Mouse (Mus musculus) WW6 (cell line): ENCODE results near the gene Nsg2.

ENCODE experiments used
- DNase-seq: peaks from one replicate; pipeline ENCODE4 v3.0.0-alpha.2; 2013; ENCODE audit warnings: low read depth, low spot score

Gene Nsg2

GRCm38 (mm10) chr11:32011867-32012603 is 11.8 kb downstream of the Nsg2 start:
- no peak for DNase-seq

- DNase-seq: no peak
These were observed 12.8 kb downstream of the Nsg2 start for GRCm38 (mm10) chr11:32013014-32013427.

DNA sequence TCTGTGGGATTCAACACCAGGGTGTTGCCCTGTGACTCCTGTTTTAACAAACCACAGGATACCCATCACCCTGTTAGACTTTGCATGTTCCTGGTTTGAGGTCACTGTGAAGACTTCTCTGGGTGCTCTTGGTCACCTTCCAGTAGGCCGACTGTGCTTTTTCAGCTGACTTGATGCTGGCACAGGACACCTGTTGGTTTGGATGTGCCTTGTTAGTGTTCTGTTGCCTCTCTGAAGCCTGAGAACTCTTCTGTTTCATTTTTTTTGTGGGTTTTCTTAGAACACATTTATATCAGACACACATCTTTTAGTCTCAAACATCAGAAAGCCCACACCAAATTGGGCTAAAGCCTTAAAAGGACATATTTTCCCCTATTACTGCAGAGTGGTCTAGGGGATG is 13.3 kb downstream of the Nsg2 start:
- no peak for DNase-seq

- DNase-seq: no peak
These were observed 17.9 kb downstream of the Nsg2 start for GRCm38 (mm10) chr11:32018201-32018600.

DNA sequence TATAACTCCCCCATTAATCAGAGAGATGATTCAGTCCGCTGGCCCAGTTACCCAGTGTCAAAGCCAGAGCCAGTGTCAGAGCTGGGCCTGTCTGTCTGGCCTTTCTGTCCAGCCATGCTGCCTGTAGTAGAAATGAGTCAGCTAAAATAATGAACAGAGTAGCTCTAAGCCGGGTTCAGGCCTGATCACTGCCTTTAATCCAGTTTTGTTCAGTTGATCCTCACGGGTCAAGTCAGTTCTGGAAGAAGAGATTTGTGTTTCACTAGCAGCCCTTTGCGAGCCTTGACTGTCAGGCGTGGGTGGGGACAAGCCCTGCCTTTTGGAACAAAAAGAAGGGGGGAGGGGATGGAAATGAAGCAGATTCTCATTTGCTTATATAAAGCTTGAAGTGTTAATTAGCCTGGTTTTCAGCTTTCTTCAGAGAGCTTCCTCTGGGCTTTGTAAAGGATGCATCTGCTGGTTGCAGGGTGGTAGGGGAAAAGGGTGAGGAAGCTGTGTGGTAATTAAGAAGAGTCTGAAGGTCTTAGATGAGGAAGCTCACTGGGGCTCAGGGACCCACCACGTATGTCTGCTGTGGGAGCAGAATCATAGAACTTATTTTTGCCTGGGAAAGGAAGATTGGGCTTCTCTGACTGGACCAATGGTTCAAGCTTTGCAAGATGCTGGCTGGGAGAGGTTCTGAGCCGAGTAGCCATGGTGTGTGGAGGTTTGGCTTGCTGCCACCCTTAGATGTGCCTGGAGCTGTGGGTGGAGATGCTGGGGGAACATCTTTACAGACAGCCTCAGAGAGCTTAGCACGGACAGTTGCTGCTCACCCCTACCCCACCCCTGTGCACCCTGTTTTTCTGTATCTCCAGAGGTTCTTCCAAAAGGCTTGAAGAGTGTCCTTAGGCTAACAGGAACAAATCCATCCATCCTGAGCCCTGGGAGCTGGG is 20.0 kb downstream of the Nsg2 start:
- no peak for DNase-seq

- no peak for DNase-seq
These were observed 26.4 kb downstream of the Nsg2 start for GRCm38 (mm10) chr11:32026634-32027033.

DNA sequence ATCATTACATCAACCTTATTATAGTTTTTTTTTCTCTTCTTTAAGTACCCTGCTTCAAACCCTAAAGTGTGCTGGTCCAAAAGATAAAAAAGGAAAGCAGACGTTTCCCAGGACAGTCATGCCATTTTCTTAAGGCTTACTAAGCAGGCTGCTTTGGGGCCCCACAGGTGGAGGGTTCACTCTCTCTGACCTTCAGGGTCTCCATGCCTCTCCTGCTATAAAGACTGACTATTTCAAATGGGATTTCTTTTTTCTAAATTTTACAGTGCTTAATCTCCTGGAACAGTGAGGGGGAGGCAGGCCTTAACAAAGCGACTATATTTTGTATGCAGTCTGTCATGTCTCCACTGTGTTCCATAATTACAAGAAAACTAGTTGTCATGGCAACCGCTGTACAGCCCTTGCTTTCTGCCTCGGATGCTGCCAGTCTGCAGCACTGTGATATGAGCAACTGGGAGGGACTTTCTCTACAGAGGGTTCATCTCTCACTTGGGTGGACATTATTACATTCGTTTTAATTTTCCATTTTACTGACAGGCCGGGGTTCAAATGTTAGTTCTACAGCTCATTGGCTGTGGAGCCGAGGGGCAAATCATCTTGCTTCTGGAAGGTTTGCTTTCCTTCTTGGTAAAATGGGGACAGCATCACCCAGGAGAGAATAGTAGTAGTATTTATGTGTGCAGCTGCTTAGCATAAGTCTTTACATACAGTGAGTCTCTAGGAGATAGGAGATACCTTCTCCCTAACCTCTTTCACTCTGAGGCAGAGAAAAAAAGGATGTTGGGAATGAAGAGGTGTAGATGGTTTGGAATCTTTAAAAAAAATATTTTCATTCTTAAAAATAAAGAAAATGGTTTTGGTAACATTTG is 27.4 kb downstream of the Nsg2 start:
- no peak for DNase-seq

- DNase-seq: no peak
These were observed 28.3 kb downstream of the Nsg2 start for GRCm38 (mm10) chr11:32028605-32029004.

DNA sequence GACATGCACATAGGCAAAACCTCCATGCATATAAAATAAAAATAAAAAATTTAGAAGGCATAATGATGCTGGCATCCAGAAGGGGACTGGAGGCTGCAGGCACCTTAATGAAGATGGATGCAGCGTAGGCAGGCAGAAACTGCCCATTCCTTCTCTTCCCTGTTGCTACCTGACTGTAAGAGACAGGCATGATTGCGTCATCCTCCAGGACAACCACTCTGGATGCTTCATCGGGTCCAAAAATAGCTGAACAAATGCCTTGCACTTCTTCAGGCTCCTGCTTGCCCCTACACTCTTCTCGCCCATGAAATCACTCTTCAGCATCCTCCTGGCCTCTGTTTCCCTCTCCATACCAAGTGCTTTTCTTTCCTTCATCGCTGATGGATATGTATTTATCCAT is 29.1 kb downstream of the Nsg2 start:
- no peak for DNase-seq

GRCm38 (mm10) chr11:32031396-32031795 is 31.1 kb downstream of the Nsg2 start:
- no peak for DNase-seq

DNA sequence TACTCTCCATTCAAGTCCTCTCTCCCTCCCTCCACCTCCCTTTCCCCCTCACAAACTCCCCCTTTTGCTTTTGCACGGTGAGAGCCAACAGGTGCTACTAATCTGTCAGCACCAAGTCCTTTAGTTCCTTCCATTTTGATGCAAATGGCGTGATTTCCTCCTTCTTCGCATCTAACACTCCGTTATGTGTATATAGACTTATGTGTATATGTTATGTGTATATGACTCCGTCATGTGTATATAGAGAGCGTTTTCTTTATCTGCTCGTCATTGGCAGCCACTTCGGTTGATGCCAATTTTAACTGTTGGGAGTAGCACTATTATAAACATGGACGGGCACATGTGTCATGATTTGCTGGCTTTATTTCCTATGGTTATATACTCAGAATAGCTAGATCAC is 31.8 kb downstream of the Nsg2 start:
- DNase-seq: no peak

- DNase-seq: no peak
These were observed 35.6 kb downstream of the Nsg2 start for GRCm38 (mm10) chr11:32035831-32036230.

GRCm38 (mm10) chr11:32039656-32040055 is 39.4 kb downstream of the Nsg2 start:
- DNase-seq: no peak

GRCm38 (mm10) chr11:32057389-32057788 is 57.1 kb downstream of the Nsg2 start:
- DNase-seq: no peak

GRCm38 (mm10) chr11:32057861-32058260 is 57.6 kb downstream of the Nsg2 start:
- DNase-seq: no peak

DNA sequence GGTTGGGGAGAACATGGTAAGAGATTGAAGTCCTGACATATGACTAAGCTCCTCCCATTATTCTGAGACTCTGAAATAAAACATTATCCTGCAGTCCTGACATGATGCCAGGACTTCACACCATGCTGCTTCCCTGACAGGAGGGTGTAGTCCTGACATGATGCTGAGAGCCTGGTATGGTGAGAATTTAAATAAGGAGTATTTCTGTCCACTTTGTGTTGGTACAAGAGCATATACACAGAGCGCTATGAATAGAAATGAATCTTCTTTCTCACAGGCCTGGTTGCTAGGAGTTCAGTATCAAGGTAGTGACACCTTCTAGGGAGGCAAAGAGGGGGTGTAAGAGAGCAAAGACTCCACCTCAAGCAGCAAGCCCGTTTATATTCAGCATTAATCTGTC is 60.8 kb downstream of the Nsg2 start:
- DNase-seq: no peak

GRCm38 (mm10) chr11:32061874-32062273 is 61.6 kb downstream of the Nsg2 start:
- DNase-seq: no peak

DNA sequence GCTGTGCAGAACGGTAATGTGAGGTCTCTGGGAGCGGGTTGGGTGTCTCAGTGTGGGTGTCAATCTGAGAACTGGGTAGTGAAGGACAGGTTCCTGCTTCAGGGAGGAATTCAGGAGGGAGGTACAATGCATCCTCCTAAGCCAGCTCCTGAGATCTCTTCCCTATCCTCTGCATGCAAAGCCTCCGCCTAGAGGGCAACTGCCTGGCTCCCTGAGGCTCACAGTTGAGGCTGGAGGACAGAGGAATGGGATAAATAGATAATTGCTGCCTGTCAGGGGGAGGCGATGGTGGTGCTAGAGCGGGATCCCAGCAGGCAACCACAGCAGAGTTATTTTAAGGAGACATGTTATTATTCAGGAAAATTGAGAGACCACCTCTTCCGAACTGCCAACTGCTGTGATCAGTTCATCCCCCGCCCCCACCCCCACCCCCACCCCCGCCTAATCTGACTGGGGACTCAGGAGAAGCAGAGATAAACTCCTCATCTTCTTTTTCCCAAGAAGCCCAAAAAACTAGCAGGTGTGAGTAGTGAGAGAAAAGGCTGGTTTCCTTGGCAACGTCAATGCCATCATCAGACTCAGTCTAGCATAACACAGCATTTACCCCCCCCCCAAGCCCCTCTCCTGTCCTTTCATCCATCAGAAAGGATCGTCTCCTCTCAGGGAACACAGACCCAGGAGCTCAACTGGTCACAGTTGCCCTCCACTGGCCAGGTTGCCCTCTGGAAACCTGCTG is 63.7 kb downstream of the Nsg2 start:
- DNase-seq: no peak

GRCm38 (mm10) chr11:32064511-32064862 is 64.2 kb downstream of the Nsg2 start:
- no peak for DNase-seq

DNA sequence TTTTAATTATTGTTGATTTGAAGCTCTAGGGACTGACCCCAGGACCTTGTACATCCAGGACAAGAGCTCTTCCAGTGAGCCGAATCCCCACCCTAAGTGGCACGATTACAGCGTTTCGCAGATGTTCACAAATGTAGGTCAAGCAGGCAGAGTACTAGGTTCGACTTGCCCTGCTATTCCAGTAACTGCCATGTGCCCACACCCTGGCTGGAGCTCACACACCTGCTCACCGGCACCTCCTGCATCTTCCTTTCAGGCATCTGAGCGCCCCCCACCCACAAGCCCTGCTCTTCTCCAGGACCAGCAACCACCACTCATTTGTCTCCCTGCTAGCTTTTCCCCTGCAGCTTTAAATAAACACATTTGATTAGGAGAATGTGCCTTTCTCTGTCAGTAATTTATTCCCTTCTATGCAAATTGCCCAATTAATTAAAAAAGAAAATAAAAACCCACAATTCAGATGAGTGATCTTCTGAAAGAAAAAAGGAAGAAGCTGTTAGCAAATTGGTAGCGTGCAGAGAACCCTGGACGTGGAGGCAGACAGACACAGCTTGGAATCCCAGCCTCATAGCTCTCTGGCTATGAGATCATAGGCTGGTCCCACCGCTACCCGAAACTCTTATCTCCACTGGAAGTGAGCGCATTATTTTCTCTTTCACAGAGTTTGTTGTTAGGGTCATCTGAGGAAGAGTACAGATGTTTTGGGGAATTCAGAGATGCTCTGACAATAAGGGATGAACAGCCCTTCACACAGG is 68.7 kb downstream of the Nsg2 start:
- no peak for DNase-seq

DNA sequence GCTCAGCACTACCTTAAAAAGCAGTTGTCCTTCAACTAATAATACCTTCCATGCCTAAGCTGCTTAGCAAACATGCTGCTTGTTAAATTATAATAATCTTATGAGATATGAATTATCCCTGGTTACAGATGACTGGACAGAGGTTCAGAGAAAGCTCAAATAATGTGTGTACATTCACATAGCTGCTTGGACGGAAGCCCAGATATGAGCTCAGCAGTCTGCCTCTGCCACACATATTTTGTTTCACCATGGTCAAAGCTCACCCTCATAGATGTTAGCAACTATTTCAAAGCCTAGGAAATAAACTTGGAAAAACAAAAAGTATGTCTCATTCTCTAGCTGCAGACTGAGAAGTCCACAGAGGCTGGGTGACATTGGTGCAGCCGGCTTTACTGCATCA is 74.9 kb downstream of the Nsg2 start:
- no peak for DNase-seq
